Mouse (Mus musculus) right cerebral cortex, postnatal 4 days (tissue): ENCODE data around the gene Zfp61.

ENCODE experiments used
- DNase-seq: peaks from one replicate; pipeline ENCODE4 v3.0.0-alpha.2; 2022

The Zfp61 gene

GRCm38 (mm10) chr7:24300771-24301282, at the start of gene Zfp61:
Gene Zfp61 (minus strand): TSS chr7:24301232.
- DNase-seq: no peak

- no peak for DNase-seq
Observed at GRCm38 (mm10) chr7:24348896-24349295, 47.9 kb upstream of the Zfp61 start, which contains the start of gene Lypd5. Gene Lypd5 (plus strand): TSS chr7:24349196.

- no peak for DNase-seq
Observed at GRCm38 (mm10) chr7:24346444-24346843, 45.4 kb upstream of the Zfp61 start.

- DNase-seq: no peak
Observed at GRCm38 (mm10) chr7:24343701-24344272, 42.8 kb upstream of the Zfp61 start.

- DNase-seq: peak; percentile 30
Observed at GRCm38 (mm10) chr7:24338241-24338640, 37.2 kb upstream of the Zfp61 start.

GRCm38 (mm10) chr7:24335699-24336309, 34.8 kb upstream of the Zfp61 start:
- DNase-seq: peak; percentile 92

- DNase-seq: peak; percentile 19
Observed at GRCm38 (mm10) chr7:24333304-24333986, 32.4 kb upstream of the Zfp61 start, which contains the start of gene Tescl. Gene Tescl (minus strand): TSS chr7:24333936.

- no peak for DNase-seq
Observed at GRCm38 (mm10) chr7:24327281-24327975, 26.4 kb upstream of the Zfp61 start.

- DNase-seq: no peak
Observed at GRCm38 (mm10) chr7:24326273-24327135, 25.5 kb upstream of the Zfp61 start.

- peak; percentile 13 for DNase-seq
Observed at GRCm38 (mm10) chr7:24325675-24326128, 24.7 kb upstream of the Zfp61 start.

- DNase-seq: peak; percentile 57
Observed at GRCm38 (mm10) chr7:24325197-24325596, 24.2 kb upstream of the Zfp61 start.

GRCm38 (mm10) chr7:24322593-24322992, 21.6 kb upstream of the Zfp61 start:
- DNase-seq: no peak

- no peak for DNase-seq
Observed at GRCm38 (mm10) chr7:24318942-24319341, 17.9 kb upstream of the Zfp61 start.

GRCm38 (mm10) chr7:24316567-24317092, 15.6 kb upstream of the Zfp61 start, which contains the start of gene Zfp94:
Gene Zfp94 (minus strand): TSS chr7:24316666.
- peak; percentile 92 for DNase-seq

GRCm38 (mm10) chr7:24315726-24316566, 14.9 kb upstream of the Zfp61 start:
- no peak for DNase-seq

- DNase-seq: peak; percentile 29
Observed at GRCm38 (mm10) chr7:24299823-24300481, 1.1 kb downstream of the Zfp61 start.

GRCm38 (mm10) chr7:24298973-24299708, 1.9 kb downstream of the Zfp61 start:
- DNase-seq: peak; percentile 82

GRCm38 (mm10) chr7:24298635-24298972, 2.4 kb downstream of the Zfp61 start:
- DNase-seq: peak; percentile 28

GRCm38 (mm10) chr7:24297361-24298095, 3.5 kb downstream of the Zfp61 start:
- no peak for DNase-seq
